12 mouse cellular contexts compared by ENCODE assay signal in genomic region chr5:35392334-35392695, GRCm38 (mm10). TPM values are rescaled to one million over a fixed set of nuclear protein-coding genes. Genes with fewer than 3 reads are reported as not detected.
DNase-seq lines count a peak whose midpoint lies in the region; ATAC-seq lines count a peak whose summit lies in the region.
"Had no signal": no experiment of that assay in that cellular context is flagged by ENCODE, and none has a peak within 500 bp of the region (broad histone marks: within the 10 kb centered on the region; RNA-seq: fewer than 3 reads in every experiment).

No protein-coding gene starts in this region.

- H3K4me1 ChIP-seq in kidney, embryonic 16.5 days (ENCODE audit: insufficient read depth, low read length): peaks cover 20% of the 10 kb centered on the region
- H3K4me1 ChIP-seq in embryonic facial prominence, embryonic 14.5 days (ENCODE audit: control insufficient read depth, insufficient read depth, low read length): peaks cover 6% of the 10 kb centered on the region; the same call in 1 of the 2 replicates
- peaks cover 27% of the 10 kb centered on the region for H3K4me1 ChIP-seq in intestine, embryonic 15.5 days (replicated peaks)
- H3K4me1 ChIP-seq in neural tube, embryonic 12.5 days: peaks cover 25% of the 10 kb centered on the region

- peak overlapping the region; percentile 55 for H3K4me2 ChIP-seq in kidney, embryonic 16.5 days (replicated peaks; ENCODE audit: low read depth, low read length)
- H3K4me2 ChIP-seq in embryonic facial prominence, embryonic 14.5 days (ENCODE audit: low read depth, low read length): peak overlapping the region; percentile 64
- H3K4me2 ChIP-seq in intestine, embryonic 15.5 days (replicated peaks): peak overlapping the region; percentile 58
- H3K4me2 ChIP-seq in neural tube, embryonic 12.5 days (replicated peaks): peak overlapping the region; percentile 48

- DNase-seq in kidney, postnatal 36 days: no peak
- peak; percentile 20 for DNase-seq in embryonic facial prominence, embryonic 14.5 days (ENCODE audit: low spot score)
- no peak for DNase-seq in thymus, postnatal 14 days
- no peak for DNase-seq in cerebellum, adult 11 months
- DNase-seq: cerebellum, adult 18-20 months; gastrocnemius, postnatal 36 days had no signal

- no peak overlapping the region for H3K27ac ChIP-seq in kidney, embryonic 16.5 days (ENCODE audit: low read length)
- H3K27ac ChIP-seq in embryonic facial prominence, embryonic 14.5 days (replicated peaks; ENCODE audit: low read depth, low read length): no peak overlapping the region
- no peak overlapping the region for H3K27ac ChIP-seq in intestine, embryonic 15.5 days
- no peak overlapping the region for H3K27ac ChIP-seq in neural tube, embryonic 12.5 days
- H3K27ac ChIP-seq: liver, embryonic 14.5 days had no signal

- H3K9ac ChIP-seq in kidney, embryonic 16.5 days (replicated peaks; ENCODE audit: low read length): no peak overlapping the region
- H3K9ac ChIP-seq in embryonic facial prominence, embryonic 14.5 days (ENCODE audit: low read depth, low read length): peak overlapping the region; percentile 45; the same call in 1 of the 2 replicates
- no peak overlapping the region for H3K9ac ChIP-seq in intestine, embryonic 15.5 days
- H3K9ac ChIP-seq in neural tube, embryonic 12.5 days: no peak overlapping the region
- H3K9ac ChIP-seq: liver, embryonic 14.5 days had no signal

- peaks cover 98% of the 10 kb centered on the region for H3K27me3 ChIP-seq in kidney, embryonic 16.5 days (ENCODE audit: insufficient read depth, low read length)
- peaks cover 98% of the 10 kb centered on the region for H3K27me3 ChIP-seq in embryonic facial prominence, embryonic 14.5 days (replicated peaks; ENCODE audit: control insufficient read depth, insufficient read depth, low read length)
- peaks cover 95% of the 10 kb centered on the region for H3K27me3 ChIP-seq in intestine, embryonic 15.5 days (replicated peaks)
- peaks cover 97% of the 10 kb centered on the region for H3K27me3 ChIP-seq in neural tube, embryonic 12.5 days (replicated peaks)

- H3K36me3 ChIP-seq in kidney, embryonic 16.5 days (ENCODE audit: insufficient read depth, low read length): no peaks in the 10 kb centered on the region
- H3K36me3 ChIP-seq in embryonic facial prominence, embryonic 14.5 days (ENCODE audit: control insufficient read depth, insufficient read depth, low read length): no peaks in the 10 kb centered on the region
- H3K36me3 ChIP-seq in intestine, embryonic 15.5 days: no peaks in the 10 kb centered on the region
- H3K36me3 ChIP-seq in neural tube, embryonic 12.5 days: no peaks in the 10 kb centered on the region

- peak overlapping the region; percentile 42 for H3K4me3 ChIP-seq in kidney, embryonic 16.5 days (ENCODE audit: low read length)
- peak overlapping the region; percentile 56 for H3K4me3 ChIP-seq in embryonic facial prominence, embryonic 14.5 days (ENCODE audit: low read depth, low read length)
- peak overlapping the region; percentile 32 for H3K4me3 ChIP-seq in intestine, embryonic 15.5 days (replicated peaks)
- peak overlapping the region; percentile 18 for H3K4me3 ChIP-seq in neural tube, embryonic 12.5 days

- ATAC-seq in kidney, embryonic 16.5 days (ENCODE audit: low FRiP score, low TSS enrichment): no peak
- ATAC-seq in embryonic facial prominence, embryonic 14.5 days (ENCODE audit: low read depth): no peak
- ATAC-seq in intestine, embryonic 15.5 days: no peak
- no peak for ATAC-seq in neural tube, embryonic 12.5 days (ENCODE audit: low FRiP score, low read depth)
- ATAC-seq in monocyte, adult 5-6 weeks (replicated peaks; ENCODE audit: insufficient number of reproducible peaks, low FRiP score, low TSS enrichment, poor library complexity, severe bottlenecking): no peak

- H3K9me3 ChIP-seq in kidney, embryonic 16.5 days (ENCODE audit: low read length): no peaks in the 10 kb centered on the region
- 0 out of 2 replicates have a peak, but pooled peaks cover 4% of the 10 kb centered on the region for H3K9me3 ChIP-seq in embryonic facial prominence, embryonic 14.5 days (ENCODE audit: control insufficient read depth, low read length)
- no peaks in the 10 kb centered on the region for H3K9me3 ChIP-seq in intestine, embryonic 15.5 days
- no peaks in the 10 kb centered on the region for H3K9me3 ChIP-seq in neural tube, embryonic 12.5 days

- WGBS in kidney, embryonic 16.5 days: under 1% methylated on average over 37 of the region's 37 CpGs
- WGBS in embryonic facial prominence, embryonic 14.5 days: 2% methylated on average over 28 of the region's 37 CpGs
- under 1% methylated on average over 37 of the region's 37 CpGs for WGBS in intestine, embryonic 15.5 days
- WGBS in neural tube, embryonic 12.5 days: under 1% methylated on average over 37 of the region's 37 CpGs

RNA-seq across cellular contexts. Expression of gene Hmx1, which starts 3.4 kb away (rescaled TPM):
- polyA plus RNA-seq in kidney, embryonic 16.5 days (2015; fragmentation: Nextera tagmentation; extraction: Ambion mirVana): 0.19 TPM in 1 of 2 replicates, not detected in the other
- polyA plus RNA-seq in embryonic facial prominence, embryonic 14.5 days (2014; fragmentation: Nextera tagmentation; extraction: Ambion mirVana): 3.4 and 3.6 TPM in 2 replicates
- polyA plus RNA-seq in intestine, embryonic 15.5 days (2015; fragmentation: Nextera tagmentation; extraction: Ambion mirVana): 0.09 and 0.18 TPM in 2 replicates
- 10.0 and 18.2 TPM in 2 replicates for polyA plus RNA-seq in neural tube, embryonic 12.5 days (2016; fragmentation: Nextera tagmentation; extraction: Ambion mirVana)
- not detected in 3 replicates for total RNA-seq in monocyte, adult 5-6 weeks (2017)
- total RNA-seq: gastrocnemius, postnatal 36 days had no signal
- polyA plus RNA-seq: liver, embryonic 14.5 days; spleen, adult 2 months had no signal
